Mouse (Mus musculus): ENCODE data around the gene Mtfp1. TPM values are rescaled to one million over a fixed set of nuclear protein-coding genes. Genes with fewer than 3 reads are reported as not detected.
"Not testable (repeated sequence)": the region's sequence is repeated elsewhere in the genome, so short reads cannot be mapped to it uniquely, and the experiment has no call there.

The Mtfp1 gene
- polyA plus RNA-seq, 1 experiment from 2014 or later: 18.6 TPM

DNA sequence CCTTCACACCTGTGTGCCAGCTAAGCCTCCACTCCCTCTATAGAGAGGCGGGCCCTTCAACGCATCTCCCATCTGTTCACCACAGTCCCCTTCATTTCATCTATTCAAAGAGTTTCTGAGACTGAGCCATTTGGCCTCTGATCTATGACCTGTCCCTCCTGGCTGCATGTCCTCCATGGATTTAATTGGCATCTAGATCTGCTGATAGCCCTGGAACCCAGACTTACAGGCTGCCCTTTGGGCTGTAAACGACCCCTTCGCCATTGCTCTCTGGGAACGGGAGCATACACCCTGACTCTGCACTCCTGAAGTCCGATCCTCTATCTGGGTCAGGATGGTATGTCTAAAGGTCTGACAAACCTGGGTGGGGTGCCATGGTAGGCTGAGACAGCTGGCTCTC is 17.6 kb upstream of the Mtfp1 start:
- no peak overlapping the region for H3K9ac ChIP-seq (ENCODE audit: low read depth, low read length)
- no peak overlapping the region for H3K4me3 ChIP-seq (replicated peaks; ENCODE audit: low read depth, low read length)
- no peaks in the 10 kb centered on the region for H3K9me3 ChIP-seq (replicated peaks; ENCODE audit: low read length)
- no peak overlapping the region for H3K27ac ChIP-seq
- no peaks in the 10 kb centered on the region for H3K36me3 ChIP-seq (ENCODE audit: insufficient read depth, low read length)
- ATAC-seq (replicated peaks; ENCODE audit: low FRiP score, low read depth) (no peak), DNase-seq (ENCODE audit: low spot score) (no peak)
- H3K4me1 ChIP-seq (replicated peaks; ENCODE audit: insufficient read depth, low read length): peaks cover 4% of the 10 kb centered on the region; the same call in 1 of the 2 replicates
- H3K27me3 ChIP-seq (ENCODE audit: insufficient read depth, low read length): no peaks in the 10 kb centered on the region
- TF ChIP-seq CTCF (IDR thresholded peaks at IDR 0.05; ENCODE audit: low read depth): no peak
- H3K4me2 ChIP-seq (ENCODE audit: low read length): no peak overlapping the region
- 59% methylated on average over 6 of the region's 6 CpGs for WGBS

GRCm38 (mm10) chr11:4112033-4112432 is 16.8 kb upstream of the Mtfp1 start:
- H3K27ac ChIP-seq: no peak overlapping the region
- no peaks in the 10 kb centered on the region for H3K9me3 ChIP-seq (replicated peaks; ENCODE audit: low read length)
- H3K4me1 ChIP-seq (replicated peaks; ENCODE audit: insufficient read depth, low read length): no peaks in the 10 kb centered on the region
- no peak for DNase-seq (ENCODE audit: low spot score)
- WGBS: 89% methylated on average over 4 of the region's 4 CpGs
- H3K4me3 ChIP-seq (replicated peaks; ENCODE audit: low read depth, low read length): no peak overlapping the region
- H3K4me2 ChIP-seq (ENCODE audit: low read length): no peak overlapping the region
- H3K36me3 ChIP-seq (ENCODE audit: insufficient read depth, low read length): no peaks in the 10 kb centered on the region
- ATAC-seq (replicated peaks; ENCODE audit: low FRiP score, low read depth): no peak
- no peaks in the 10 kb centered on the region for H3K27me3 ChIP-seq (ENCODE audit: insufficient read depth, low read length)
- no peak for TF ChIP-seq CTCF (IDR thresholded peaks at IDR 0.05; ENCODE audit: low read depth)
- no peak overlapping the region for H3K9ac ChIP-seq (ENCODE audit: low read depth, low read length)

GRCm38 (mm10) chr11:4108691-4109090 is 13.4 kb upstream of the Mtfp1 start:
- Histone ChIP-seq H3K9me3 (replicated peaks; ENCODE audit: low read length) (no peaks in the 10 kb centered on the region), H3K4me3 (replicated peaks; ENCODE audit: low read depth, low read length) (no peak overlapping the region), H3K9ac (ENCODE audit: low read depth, low read length) (no peak overlapping the region), H3K36me3 (ENCODE audit: insufficient read depth, low read length) (no peaks in the 10 kb centered on the region), H3K27me3 (ENCODE audit: insufficient read depth, low read length) (no peaks in the 10 kb centered on the region), H3K4me1 (replicated peaks; ENCODE audit: insufficient read depth, low read length) (no peaks in the 10 kb centered on the region), H3K4me2 (ENCODE audit: low read length) (no peak overlapping the region), H3K27ac (no peak overlapping the region)
- no peak for TF ChIP-seq CTCF (IDR thresholded peaks at IDR 0.05; ENCODE audit: low read depth)
- no peak for ATAC-seq (replicated peaks; ENCODE audit: low FRiP score, low read depth)
- WGBS: 72% methylated on average over 7 of the region's 7 CpGs
- DNase-seq (ENCODE audit: low spot score): no peak

GRCm38 (mm10) chr11:4107901-4108300 is 12.7 kb upstream of the Mtfp1 start:
- H3K9me3 ChIP-seq (replicated peaks; ENCODE audit: low read length); DNase-seq (ENCODE audit: low spot score); H3K9ac ChIP-seq (ENCODE audit: low read depth, low read length); ATAC-seq (replicated peaks; ENCODE audit: low FRiP score, low read depth); H3K4me3 ChIP-seq (replicated peaks; ENCODE audit: low read depth, low read length); H3K36me3 ChIP-seq (ENCODE audit: insufficient read depth, low read length); H3K27ac ChIP-seq; H3K4me1 ChIP-seq (replicated peaks; ENCODE audit: insufficient read depth, low read length); H3K27me3 ChIP-seq (ENCODE audit: insufficient read depth, low read length); H3K4me2 ChIP-seq (ENCODE audit: low read length): not testable (repeated sequence)
- WGBS: 95% methylated on average over 6 of the region's 6 CpGs

DNA sequence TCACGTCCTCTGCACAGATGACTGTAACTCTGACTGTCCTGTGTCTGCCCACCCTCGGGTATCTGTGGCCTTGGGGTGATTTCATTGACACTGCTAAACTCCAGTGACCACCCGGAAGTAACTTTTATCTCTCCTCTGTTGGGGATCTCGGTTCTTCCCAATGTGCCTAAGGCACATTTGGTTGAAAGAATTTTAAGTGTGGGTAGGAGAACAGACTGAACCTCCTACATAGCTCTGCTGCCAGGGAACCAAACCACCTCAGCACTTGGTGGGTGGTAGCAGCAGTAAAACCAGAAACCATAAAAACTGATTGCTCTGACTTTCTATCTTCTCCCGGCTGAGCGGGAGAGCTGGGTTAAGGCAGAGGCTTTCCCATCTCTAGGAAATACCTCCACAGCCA is 10.2 kb upstream of the Mtfp1 start:
- no peaks in the 10 kb centered on the region for H3K36me3 ChIP-seq (ENCODE audit: insufficient read depth, low read length)
- H3K4me1 ChIP-seq (replicated peaks; ENCODE audit: insufficient read depth, low read length): no peaks in the 10 kb centered on the region
- no peak overlapping the region for H3K27ac ChIP-seq
- ATAC-seq (replicated peaks; ENCODE audit: low FRiP score, low read depth) (no peak), DNase-seq (ENCODE audit: low spot score) (no peak)
- H3K4me2 ChIP-seq (ENCODE audit: low read length): no peak overlapping the region
- no peaks in the 10 kb centered on the region for H3K27me3 ChIP-seq (ENCODE audit: insufficient read depth, low read length)
- no peak overlapping the region for H3K4me3 ChIP-seq (replicated peaks; ENCODE audit: low read depth, low read length)
- no peak for TF ChIP-seq CTCF (IDR thresholded peaks at IDR 0.05; ENCODE audit: low read depth)
- no peak overlapping the region for H3K9ac ChIP-seq (ENCODE audit: low read depth, low read length)
- 19% methylated on average over 6 of the region's 6 CpGs for WGBS
- no peaks in the 10 kb centered on the region for H3K9me3 ChIP-seq (replicated peaks; ENCODE audit: low read length)

DNA sequence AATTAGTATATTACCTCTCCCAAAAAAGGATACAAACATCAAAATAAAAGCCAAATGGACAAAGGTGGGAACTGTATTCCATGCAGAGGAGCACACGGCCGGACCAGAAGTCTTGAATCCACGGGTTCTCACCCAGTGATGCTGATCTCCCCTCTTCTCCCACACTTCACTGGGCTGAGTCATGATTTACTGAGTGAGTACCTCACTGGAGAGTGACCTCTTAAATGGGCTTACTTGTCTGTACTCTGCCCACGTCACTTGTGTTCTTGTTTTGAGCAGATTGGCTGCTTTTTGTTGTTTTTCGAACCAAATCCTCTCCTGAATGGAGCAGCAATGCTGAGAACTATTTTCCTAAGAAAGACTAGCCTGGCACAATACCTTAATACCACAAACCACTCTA is 9.7 kb upstream of the Mtfp1 start:
- no peak overlapping the region for H3K9ac ChIP-seq (ENCODE audit: low read depth, low read length)
- H3K36me3 ChIP-seq (ENCODE audit: insufficient read depth, low read length): no peaks in the 10 kb centered on the region
- no peak for ATAC-seq (replicated peaks; ENCODE audit: low FRiP score, low read depth)
- H3K4me1 ChIP-seq (replicated peaks; ENCODE audit: insufficient read depth, low read length): no peaks in the 10 kb centered on the region
- no peak for DNase-seq (ENCODE audit: low spot score)
- no peaks in the 10 kb centered on the region for H3K27me3 ChIP-seq (ENCODE audit: insufficient read depth, low read length)
- no peaks in the 10 kb centered on the region for H3K9me3 ChIP-seq (replicated peaks; ENCODE audit: low read length)
- WGBS: 58% methylated on average over 5 of the region's 5 CpGs
- H3K4me2 ChIP-seq (ENCODE audit: low read length): no peak overlapping the region
- H3K4me3 ChIP-seq (replicated peaks; ENCODE audit: low read depth, low read length): no peak overlapping the region
- no peak for TF ChIP-seq CTCF (IDR thresholded peaks at IDR 0.05; ENCODE audit: low read depth)
- no peak overlapping the region for H3K27ac ChIP-seq

GRCm38 (mm10) chr11:4103522-4103921 is 8.3 kb upstream of the Mtfp1 start:
- Histone ChIP-seq H3K4me2 (ENCODE audit: low read length) (no peak overlapping the region), H3K4me3 (replicated peaks; ENCODE audit: low read depth, low read length) (no peak overlapping the region), H3K27ac (no peak overlapping the region), H3K9ac (ENCODE audit: low read depth, low read length) (no peak overlapping the region), H3K9me3 (replicated peaks; ENCODE audit: low read length) (no peaks in the 10 kb centered on the region), H3K4me1 (replicated peaks; ENCODE audit: insufficient read depth, low read length) (no peaks in the 10 kb centered on the region), H3K27me3 (ENCODE audit: insufficient read depth, low read length) (no peaks in the 10 kb centered on the region), H3K36me3 (ENCODE audit: insufficient read depth, low read length) (no peaks in the 10 kb centered on the region)
- ATAC-seq (replicated peaks; ENCODE audit: low FRiP score, low read depth) (no peak), DNase-seq (ENCODE audit: low spot score) (no peak)
- 84% methylated on average over 14 of the region's 14 CpGs for WGBS
- no peak for TF ChIP-seq CTCF (IDR thresholded peaks at IDR 0.05; ENCODE audit: low read depth)
